Mouse (Mus musculus): ENCODE measurements around the gene Trim41. TPM values are rescaled to one million over a fixed set of nuclear protein-coding genes. Genes with fewer than 3 reads are reported as not detected.

Trim41 gene
- polyA plus RNA-seq (2012; ENCODE audit: low replicate concordance), result 20.9 and 26.8 TPM in 2 replicates

GRCm38 (mm10) chr11:48816800-48817665 is at the start of gene Trim41:
TSS of gene Trim41 (minus strand) at chr11:48817353.

GRCm38 (mm10) chr11:48825979-48826751 is 9.0 kb upstream of the Trim41 start, which contains the start of the genes Trim7 and Gm12184:
TSS of gene Trim7 (plus strand) at chr11:48826140.
TSS of gene Gm12184 (minus strand) at chr11:48826655.

GRCm38 (mm10) chr11:48799921-48800701 is 17.0 kb downstream of the Trim41 start, which contains the start of gene Rack1:
TSS of gene Rack1 (plus strand) at chr11:48800332.

Other genes starting within 250 kb of the Trim41 start
- 453 and 6,836 TPM in 2 replicates for gene Rack1, start 17.0 kb downstream of the Trim41 start, polyA plus RNA-seq (2012; ENCODE audit: low replicate concordance)
- 7.2 and 13.9 TPM in 2 replicates for gene Trim7, start 8.8 kb upstream of the Trim41 start, polyA plus RNA-seq (2012; ENCODE audit: low replicate concordance)
- gene Gm12184, start 9.3 kb upstream of the Trim41 start, polyA plus RNA-seq (2012; ENCODE audit: low replicate concordance), result 65.7 and 147 TPM in 2 replicates
- 2.8 and 9.6 TPM in 2 replicates for gene Irgm1, start 54.3 kb upstream of the Trim41 start, polyA plus RNA-seq (2012; ENCODE audit: low replicate concordance)
- gene Gm5431, start 84.9 kb upstream of the Trim41 start, polyA plus RNA-seq (2012; ENCODE audit: low replicate concordance), result 0.09 TPM in 1 of 2 replicates, not detected in the other
- gene Psme2b, start 128.8 kb upstream of the Trim41 start, polyA plus RNA-seq (2012; ENCODE audit: low replicate concordance), result 0.36 and 3.4 TPM in 2 replicates
- 0.06 TPM in 1 of 2 replicates, not detected in the other for gene Olfr56, start 161.5 kb upstream of the Trim41 start, polyA plus RNA-seq (2012; ENCODE audit: low replicate concordance)
- gene 9930111J21Rik1, start 162.0 kb upstream of the Trim41 start, polyA plus RNA-seq (2012; ENCODE audit: low replicate concordance), result 0.72 and 1.9 TPM in 2 replicates
- 0.16 TPM in 1 of 2 replicates, not detected in the other for gene Gm12185, start 174.9 kb upstream of the Trim41 start, polyA plus RNA-seq (2012; ENCODE audit: low replicate concordance)
- gene Tgtp1, start 176.8 kb upstream of the Trim41 start, polyA plus RNA-seq (2012; ENCODE audit: low replicate concordance), result 0.47 and 1.3 TPM in 2 replicates
- gene 9930111J21Rik2, start 233.9 kb upstream of the Trim41 start, polyA plus RNA-seq (2012; ENCODE audit: low replicate concordance), result 0.92 and 1.5 TPM in 2 replicates
- 11.7 and 11.9 TPM in 2 replicates for gene Tgtp2, start 246.9 kb upstream of the Trim41 start, polyA plus RNA-seq (2012; ENCODE audit: low replicate concordance)

Measured in leukemia stem cell, adult 10-12 weeks (primary cell).